Mouse (Mus musculus) bone marrow macrophage, adult 2 months (primary cell): ENCODE measurements around the gene Dpf3. TPM values are rescaled to one million over a fixed set of nuclear protein-coding genes. Genes with fewer than 3 reads are reported as not detected.

Experiments
- H3K27ac ChIP-seq: 2 replicates; pipeline ENCODE4 v1.5.1; 2012; ENCODE audit warnings: low read depth, low read length; ENCODE audit not compliant: insufficient read depth
- H3K4me1 ChIP-seq: 2 replicates; pipeline ENCODE4 v1.6.1; 2012; ENCODE audit warnings: low read length; ENCODE audit not compliant: control insufficient read depth, insufficient read depth
- H3K4me3 ChIP-seq: 2 replicates; pipeline ENCODE4 v1.5.1; 2012; ENCODE audit warnings: mild to moderate bottlenecking, low read length, moderate library complexity; ENCODE audit not compliant: insufficient read depth
- CTCF ChIP-seq: IDR thresholded peaks from 2 replicates; pipeline ENCODE4 v1.5.1; 2012; ENCODE audit warnings: low read depth, mild to moderate bottlenecking, low read length, moderate library complexity
- POLR2A ChIP-seq: IDR thresholded peaks from 2 replicates; pipeline ENCODE4 v1.6.1; 2012; ENCODE audit warnings: mild to moderate bottlenecking, low read depth, low read length, borderline replicate concordance
- polyA plus RNA-seq: library from polyadenylated mRNA; stranded (reverse); fragments of >200 nt; gene quantifications from 2 replicates; pipeline ENCODE4 v1.2.4, GENCODE M21; 2012; ENCODE audit not compliant: missing spikeins, insufficient read depth, insufficient read length

The Dpf3 gene
- not detected in 2 replicates for polyA plus RNA-seq

DNA sequence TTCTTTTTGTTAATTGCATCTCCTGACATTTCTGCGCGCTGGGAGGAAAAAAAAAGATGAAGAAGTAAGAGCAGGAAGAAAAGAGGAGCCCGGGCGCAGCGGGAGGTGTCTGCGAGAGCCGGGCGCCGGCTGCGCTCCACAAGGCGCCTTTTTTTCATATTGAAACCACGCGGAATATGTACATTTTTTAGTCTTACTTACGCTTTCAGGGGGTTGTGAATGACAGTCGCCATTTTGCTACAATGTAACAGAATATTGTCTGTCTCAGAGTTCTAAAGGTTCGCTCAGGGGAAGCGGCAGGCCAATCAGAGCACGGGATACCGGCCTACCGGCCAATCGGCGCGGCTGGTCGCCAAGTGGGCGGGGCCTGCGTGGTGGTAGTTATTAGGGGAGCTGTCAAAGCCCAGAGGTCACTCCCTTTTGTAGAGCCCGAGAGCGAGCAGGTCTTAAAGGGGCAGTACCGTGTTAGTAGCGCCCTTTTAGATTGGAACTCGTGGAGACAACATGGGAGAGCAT is at the start of gene Dpf3:
Dpf3 (minus strand) TSS at position 241 of the 516 bp plus-strand sequence.
- H3K4me1 ChIP-seq: no peaks in the 10 kb centered on the region
- TF ChIP-seq CTCF: no peak
- TF ChIP-seq POLR2A: no peak
- peak within 1 kb of the TSS; percentile 71 for H3K4me3 ChIP-seq
- no peak within 1 kb of the TSS for H3K27ac ChIP-seq

DNA sequence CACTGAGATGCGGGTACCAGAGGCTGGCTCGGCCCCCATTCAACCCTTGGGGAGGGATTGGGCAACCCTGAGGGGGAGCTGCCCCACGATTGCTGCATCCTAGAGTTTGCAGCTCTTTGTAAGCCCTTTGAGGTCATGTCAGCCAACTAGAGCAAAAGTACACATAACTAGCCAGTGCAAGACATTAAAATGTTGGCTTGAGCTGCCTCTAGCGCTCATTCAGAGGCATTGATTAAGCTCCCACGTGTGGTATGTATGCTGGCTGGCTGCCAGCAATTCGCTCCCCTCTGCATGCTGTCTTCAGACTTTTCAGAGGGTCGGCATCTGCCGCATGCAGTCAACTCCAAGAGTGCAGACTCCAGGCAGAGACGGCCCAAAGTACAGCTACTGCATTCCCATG is 48.5 kb upstream of the Dpf3 start:
- TF ChIP-seq CTCF: no peak
- no peak for TF ChIP-seq POLR2A
- no peak overlapping the region for H3K4me3 ChIP-seq
- H3K4me1 ChIP-seq: peaks cover 3% of the 10 kb centered on the region; the same call in 1 of the 2 replicates
- no peak overlapping the region for H3K27ac ChIP-seq

DNA sequence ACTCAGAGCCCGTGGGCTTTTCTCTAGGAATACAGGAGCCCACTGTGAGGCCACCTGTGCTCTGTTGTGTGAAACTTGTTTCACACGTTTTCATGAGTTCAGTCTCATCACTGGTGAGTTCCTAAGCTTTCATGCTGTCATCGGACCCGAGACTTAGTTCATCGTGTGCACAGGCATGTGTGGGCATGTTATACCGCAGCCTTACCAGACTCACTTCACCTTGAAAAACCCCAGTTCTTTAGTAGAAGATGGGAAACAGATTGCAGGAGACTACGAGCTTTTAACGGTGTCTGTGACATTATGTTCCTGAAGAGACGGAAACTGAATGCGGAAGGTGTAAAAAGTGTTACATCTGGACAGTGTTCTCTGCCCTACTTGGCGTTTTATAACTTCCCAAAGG is 47.9 kb upstream of the Dpf3 start:
- peaks cover 3% of the 10 kb centered on the region; the same call in 1 of the 2 replicates for H3K4me1 ChIP-seq
- H3K27ac ChIP-seq: no peak overlapping the region
- H3K4me3 ChIP-seq: no peak overlapping the region
- TF ChIP-seq CTCF (no peak), POLR2A (no peak)

DNA sequence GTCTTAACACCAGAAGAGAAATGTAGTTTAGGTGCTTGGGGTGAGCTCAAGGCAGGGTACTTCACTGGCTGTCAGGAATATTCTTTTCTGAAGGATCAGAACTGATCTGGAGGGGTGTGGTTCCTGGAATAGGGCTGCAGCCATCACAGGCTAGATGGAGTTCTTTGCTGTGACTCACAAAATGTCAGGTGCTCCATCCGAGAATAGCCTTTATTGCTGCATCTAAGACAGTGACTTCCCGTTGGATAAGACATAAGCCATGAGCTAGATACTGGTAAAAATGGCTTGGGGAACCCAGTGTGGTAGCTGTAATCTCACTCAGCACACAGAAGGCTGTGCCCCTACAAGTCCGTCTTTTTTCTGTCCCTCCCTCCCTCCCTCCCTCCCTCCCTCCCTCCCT is 46.7 kb upstream of the Dpf3 start:
- H3K27ac ChIP-seq: no peak overlapping the region
- H3K4me1 ChIP-seq: peaks cover 7% of the 10 kb centered on the region; the same call in 1 of the 2 replicates
- H3K4me3 ChIP-seq: no peak overlapping the region
- TF ChIP-seq POLR2A (no peak), CTCF (no peak)

DNA sequence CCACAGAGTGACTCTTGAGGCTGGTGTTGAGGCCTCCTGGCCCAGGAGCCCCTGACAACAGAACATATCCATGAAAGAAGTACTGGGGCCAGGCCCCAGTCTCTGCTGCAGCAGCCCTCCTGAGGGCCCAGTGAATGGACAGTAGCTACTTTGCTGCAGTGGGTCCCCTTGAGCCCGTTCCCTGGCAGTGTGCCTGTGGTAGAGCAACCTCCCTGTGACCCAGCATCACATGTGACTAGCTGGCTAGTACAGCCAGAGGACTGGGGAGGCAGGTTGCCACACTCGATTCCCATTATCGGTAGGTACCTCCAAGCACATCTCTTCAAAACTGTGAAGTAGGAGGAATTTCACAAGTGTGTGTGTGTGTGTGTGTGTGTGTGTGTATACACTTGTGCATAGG is 45.5 kb upstream of the Dpf3 start:
- TF ChIP-seq CTCF (no peak), POLR2A (no peak)
- Histone ChIP-seq H3K4me1 (peaks cover 7% of the 10 kb centered on the region; the same call in 1 of the 2 replicates), H3K27ac (no peak overlapping the region), H3K4me3 (no peak overlapping the region)

DNA sequence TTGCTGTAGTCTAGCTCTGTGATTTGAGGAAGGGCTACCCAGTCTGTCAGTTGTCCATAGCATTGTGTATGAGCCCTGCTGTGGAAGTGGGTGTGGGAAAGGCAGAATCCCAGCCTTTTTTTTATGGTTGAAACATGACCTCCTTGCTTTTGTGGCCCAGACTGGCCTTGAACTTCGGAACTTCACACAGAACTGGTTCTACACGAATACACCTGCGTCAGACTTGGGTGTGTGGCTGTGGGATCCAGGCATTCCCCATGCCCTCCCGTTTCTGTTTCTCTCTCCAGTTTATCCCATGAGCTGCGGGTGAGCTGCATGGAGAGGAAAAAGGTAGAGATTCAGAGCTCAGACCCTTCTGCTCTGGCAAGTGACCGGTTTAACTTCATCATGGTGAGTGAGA is 44.5 kb upstream of the Dpf3 start:
- TF ChIP-seq CTCF: no peak
- no peak for TF ChIP-seq POLR2A
- H3K4me1 ChIP-seq: peaks cover 8% of the 10 kb centered on the region; the same call in 1 of the 2 replicates

DNA sequence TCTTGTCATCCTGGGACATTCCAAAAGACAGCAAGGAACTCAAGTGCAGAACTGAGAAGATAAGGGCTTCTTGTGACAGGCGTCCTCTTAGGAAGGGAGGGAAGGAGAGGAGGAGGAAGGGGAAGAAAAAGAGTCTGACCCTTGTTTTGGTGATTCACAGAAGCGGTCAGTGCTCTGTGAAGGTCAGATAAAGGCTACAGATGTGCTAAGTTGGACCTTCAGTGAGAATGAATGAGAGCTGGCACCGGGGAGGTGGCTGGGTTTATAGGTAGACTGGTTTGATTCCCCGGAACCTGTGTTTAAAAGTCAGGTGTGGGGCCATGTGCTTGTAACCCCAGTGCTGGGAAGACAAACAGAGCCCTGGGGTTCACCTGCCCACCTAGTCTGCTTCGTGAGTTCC is 41.1 kb upstream of the Dpf3 start:
- Histone ChIP-seq H3K4me1 (peaks cover 10% of the 10 kb centered on the region; the same call in 1 of the 2 replicates), H3K27ac (no peak overlapping the region), H3K4me3 (no peak overlapping the region)
- no peak for TF ChIP-seq POLR2A
- no peak for TF ChIP-seq CTCF

More for the DNA sequence above, 44.5 kb upstream of the Dpf3 start:
- H3K4me3 ChIP-seq: no peak overlapping the region
- H3K27ac ChIP-seq: no peak overlapping the region

DNA sequence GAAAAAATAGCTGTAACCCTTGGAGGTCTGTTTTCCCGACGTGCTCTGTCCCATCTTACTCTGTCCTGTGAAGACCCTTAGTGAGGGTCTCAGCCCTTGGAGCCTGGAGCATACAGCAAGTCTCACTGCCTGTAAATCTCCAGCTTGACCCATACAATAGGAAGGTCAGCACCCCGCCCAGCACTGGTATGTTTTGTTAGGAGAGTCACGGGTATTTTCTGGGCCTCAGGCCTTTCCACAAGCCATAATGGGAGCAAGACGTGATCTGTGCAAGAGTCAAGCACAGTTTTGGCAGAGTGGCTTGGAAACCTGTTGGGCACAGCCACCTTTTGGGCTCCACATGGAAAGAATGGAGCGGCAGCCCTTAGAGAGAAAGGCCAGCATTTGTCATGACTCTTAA is 40.3 kb upstream of the Dpf3 start:
- TF ChIP-seq CTCF (no peak), POLR2A (no peak)
- Histone ChIP-seq H3K4me1 (peaks cover 10% of the 10 kb centered on the region; the same call in 1 of the 2 replicates), H3K4me3 (no peak overlapping the region), H3K27ac (no peak overlapping the region)

DNA sequence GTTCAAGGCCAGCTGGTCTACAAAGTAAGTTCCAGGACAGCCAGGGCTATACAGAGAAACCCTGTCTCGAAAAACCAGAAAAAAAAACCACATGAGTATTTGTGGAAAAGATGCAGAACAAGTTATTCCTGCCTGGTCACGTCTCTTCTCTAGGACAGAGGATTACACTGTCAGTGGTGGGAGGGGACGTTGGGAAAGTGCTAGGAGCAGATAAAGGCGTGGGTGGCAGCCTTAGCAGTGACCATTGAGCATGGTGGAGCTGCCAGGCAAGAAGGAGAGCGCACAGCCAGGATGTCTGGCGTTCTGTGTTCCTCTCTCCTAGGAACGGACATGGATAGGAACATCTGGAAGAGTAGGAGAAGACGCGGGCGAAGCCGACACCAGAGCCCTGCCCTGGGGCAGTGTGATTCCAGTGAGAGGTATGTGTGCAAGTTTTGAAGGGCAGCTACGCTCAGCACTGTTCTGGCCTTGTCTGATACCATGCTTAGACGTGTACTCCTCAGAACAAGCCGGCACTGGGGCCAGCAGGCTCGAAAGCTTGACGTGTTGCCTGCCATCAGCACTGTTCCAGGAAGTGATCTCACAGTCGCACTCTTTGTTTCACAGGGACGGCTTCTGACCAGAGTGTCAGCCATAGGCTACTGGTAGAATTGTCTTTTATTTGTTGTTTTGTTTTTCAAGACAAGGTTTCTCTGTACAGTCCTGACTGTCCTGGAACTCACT is 38.5 kb upstream of the Dpf3 start:
- TF ChIP-seq POLR2A: no peak
- no peak for TF ChIP-seq CTCF
- Histone ChIP-seq H3K4me1 (peaks cover 15% of the 10 kb centered on the region), H3K4me3 (no peak overlapping the region), H3K27ac (no peak overlapping the region)

DNA sequence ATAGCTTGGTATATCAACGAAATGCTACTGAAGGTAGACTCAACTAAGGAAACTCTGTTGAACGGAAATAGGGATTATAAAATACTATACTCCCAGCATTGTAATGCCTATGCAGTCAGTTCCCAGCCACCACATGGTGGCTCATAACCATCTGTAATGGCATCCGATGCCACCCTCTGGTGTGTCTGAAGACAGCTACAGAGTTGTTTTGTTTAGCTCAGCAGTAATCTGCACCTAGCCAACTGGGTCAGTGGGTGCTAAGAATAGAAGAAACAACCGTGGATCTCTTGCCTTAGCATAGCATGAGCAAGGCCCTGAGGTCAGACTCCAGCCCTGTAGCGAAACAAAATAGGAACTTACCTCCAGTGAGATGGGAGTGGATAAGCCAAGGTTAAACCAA is 36.8 kb upstream of the Dpf3 start:
- no peak overlapping the region for H3K4me3 ChIP-seq
- peaks cover 11% of the 10 kb centered on the region for H3K4me1 ChIP-seq
- no peak overlapping the region for H3K27ac ChIP-seq
- TF ChIP-seq POLR2A (no peak), CTCF (no peak)
